Mouse (Mus musculus) MEL (cell line): ENCODE measurements around the gene Bicdl1. TPM values are rescaled to one million over a fixed set of nuclear protein-coding genes. Genes with fewer than 3 reads are reported as not detected.
A peak's percentile ranks its signal among the peaks of the same experiment; 100 is the strongest.

Experiments used
- DNase-seq: peaks from one replicate; pipeline ENCODE4 v3.0.0; 2011; ENCODE audit warnings: low read depth, low spot score
- H3K27ac ChIP-seq: 2 replicates; pipeline ENCODE4 v1.5.1; 2012; ENCODE audit warnings: low read depth, mild to moderate bottlenecking, control low read depth, low read length, moderate library complexity; ENCODE audit not compliant: control insufficient read depth
- H3K27me3 ChIP-seq, 2 experiments: fragments of 150-350 bp in 1 of 2; sonication (generic) in 1 of 2; 2 replicates each; pipeline ENCODE4 v1.6.1; 2012; ENCODE audit warnings: low read length in 2 of 2, mild to moderate bottlenecking in 2 of 2, improper control_type of control experiment in 1 of 2, moderate library complexity in 1 of 2; ENCODE audit not compliant: insufficient read depth in 2 of 2, control insufficient read depth in 1 of 2
- H3K36me3 ChIP-seq, 2 experiments: 2 replicates each; pipeline ENCODE4 v1.6.1; 2012 to 2014; ENCODE audit warnings: low read length in 2 of 2, improper control_type of control experiment in 1 of 2, inconsistent platforms in 1 of 2, mild to moderate bottlenecking in 1 of 2; ENCODE audit not compliant: insufficient read depth in 2 of 2, control insufficient read depth in 1 of 2
- H3K4me1 ChIP-seq, 2 experiments: fragments of 150-350 bp in 1 of 2; sonication (generic) in 1 of 2; 2 replicates each; pipeline ENCODE4 v1.6.1; 2012; ENCODE audit warnings: low read length in 2 of 2, improper control_type of control experiment in 1 of 2, mild to moderate bottlenecking in 1 of 2; ENCODE audit not compliant: insufficient read depth in 2 of 2, control insufficient read depth in 1 of 2
- H3K4me3 ChIP-seq, 2 experiments: fragments of 150-350 bp in 1 of 2; sonication (generic) in 1 of 2; 2 replicates each; pipeline ENCODE4 v1.5.1; 2012; ENCODE audit warnings: low read depth in 2 of 2, low read length in 2 of 2, mild to moderate bottlenecking in 2 of 2, moderate library complexity in 2 of 2, control low read depth in 1 of 2, improper control_type of control experiment in 1 of 2; ENCODE audit not compliant: control insufficient read depth in 1 of 2, insufficient read depth in 1 of 2
- H3K79me2 ChIP-seq: 2 replicates; pipeline ENCODE4 v1.6.1; 2012; ENCODE audit warnings: mild to moderate bottlenecking, low read length, moderate library complexity; ENCODE audit not compliant: control insufficient read depth, poor library complexity, insufficient read depth
- H3K9ac ChIP-seq: 2 replicates; pipeline ENCODE4 v1.6.1; 2012; ENCODE audit warnings: low read depth, mild to moderate bottlenecking, control low read depth, low read length, moderate library complexity; ENCODE audit not compliant: control insufficient read depth, poor library complexity, severe bottlenecking
- H3K9me3 ChIP-seq: fragments of 150-350 bp; sonication (generic); replicated peaks from 2 replicates; pipeline ENCODE4 v1.6.1; 2012; ENCODE audit warnings: mild to moderate bottlenecking, low read length, improper control_type of control experiment, moderate library complexity; ENCODE audit not compliant: insufficient read depth
- BHLHE40 ChIP-seq: IDR thresholded peaks from 2 replicates; pipeline ENCODE4 v1.6.1; 2012; ENCODE audit warnings: low read depth, mild to moderate bottlenecking, inconsistent platforms, low read length, improper control_type of control experiment, borderline replicate concordance
- CHD2 ChIP-seq: IDR thresholded peaks from 2 replicates; pipeline ENCODE4 v1.6.1; 2011; ENCODE audit warnings: low read length, improper control_type of control experiment
- E2F4 ChIP-seq: IDR thresholded peaks from 2 replicates; pipeline ENCODE4 v1.6.1; 2011; ENCODE audit warnings: low read depth, low read length, improper control_type of control experiment, borderline replicate concordance
- EP300 ChIP-seq, 2 experiments: IDR thresholded peaks; 2 replicates each; pipeline ENCODE4 v1.6.1; 2011; ENCODE audit warnings: improper control_type of control experiment in 2 of 2, low read length in 2 of 2, low read depth in 1 of 2, mild to moderate bottlenecking in 1 of 2
- HCFC1 ChIP-seq: IDR thresholded peaks from 2 replicates; pipeline ENCODE4 v1.6.1; 2012; ENCODE audit warnings: low read depth, mild to moderate bottlenecking, inconsistent platforms, low read length, improper control_type of control experiment, moderate library complexity
- JUND ChIP-seq: IDR thresholded peaks from 2 replicates; pipeline ENCODE4 v1.6.1; 2011; ENCODE audit warnings: low read depth, mild to moderate bottlenecking, improper control_type of control experiment, low read length
- KAT2A ChIP-seq: conservative IDR thresholded peaks from 2 replicates; pipeline ENCODE4 v1.6.1; 2012; ENCODE audit warnings: low read depth, low read length, improper control_type of control experiment, inconsistent platforms
- MXI1 ChIP-seq: IDR thresholded peaks from 2 replicates; pipeline ENCODE4 v1.6.1; 2011; ENCODE audit warnings: mild to moderate bottlenecking, low read depth, low read length, improper control_type of control experiment
- MYB ChIP-seq: IDR thresholded peaks from 2 replicates; pipeline ENCODE4 v1.6.1; 2011; ENCODE audit warnings: mild to moderate bottlenecking, low read depth, low read length, improper control_type of control experiment
- MYC ChIP-seq: IDR thresholded peaks from 2 replicates; pipeline ENCODE4 v1.6.1; 2011; ENCODE audit warnings: low read depth, mild to moderate bottlenecking, low read length, improper control_type of control experiment, moderate library complexity
- POLR2A ChIP-seq, 2 experiments: IDR thresholded peaks; 2 replicates each; pipeline ENCODE4 v1.6.1; 2011 to 2012; ENCODE audit warnings: low read length in 2 of 2, mild to moderate bottlenecking in 2 of 2, control low read depth in 1 of 2, improper control_type of control experiment in 1 of 2, low read depth in 1 of 2, moderate library complexity in 1 of 2; ENCODE audit not compliant: control insufficient read depth in 1 of 2, insufficient read depth in 1 of 2, poor library complexity in 1 of 2
- SIN3A ChIP-seq: IDR thresholded peaks from 2 replicates; pipeline ENCODE4 v1.6.1; 2012; ENCODE audit warnings: low read length, improper control_type of control experiment, inconsistent platforms
- SMC3 ChIP-seq: IDR thresholded peaks from 2 replicates; pipeline ENCODE4 v1.6.1; 2011; ENCODE audit warnings: low read depth, low read length, improper control_type of control experiment
- TAL1 ChIP-seq: IDR thresholded peaks from 2 replicates; pipeline ENCODE4 v1.6.1; 2012; ENCODE audit warnings: mild to moderate bottlenecking, inconsistent platforms, low read length, moderate library complexity, mixed read lengths
- TBP ChIP-seq: IDR thresholded peaks from 2 replicates; pipeline ENCODE4 v1.8.0; 2011; ENCODE audit warnings: low read depth, low read length, improper control_type of control experiment
- UBTF ChIP-seq: IDR thresholded peaks from 2 replicates; pipeline ENCODE4 v1.6.1; 2012; ENCODE audit warnings: low read depth, mild to moderate bottlenecking, inconsistent platforms, low read length, improper control_type of control experiment, moderate library complexity, borderline replicate concordance; ENCODE audit not compliant: insufficient read depth
- USF1 ChIP-seq: IDR thresholded peaks from 2 replicates; pipeline ENCODE4 v1.6.1; 2014; ENCODE audit warnings: low read depth, mild to moderate bottlenecking, inconsistent platforms, low read length, improper control_type of control experiment, moderate library complexity
- USF2 ChIP-seq, 2 experiments: IDR thresholded peaks; 2 replicates each; pipeline ENCODE4 v1.6.1; 2011 to 2012; ENCODE audit warnings: improper control_type of control experiment in 2 of 2, low read length in 2 of 2, borderline replicate concordance in 1 of 2, inconsistent platforms in 1 of 2, low read depth in 1 of 2, mild to moderate bottlenecking in 1 of 2; ENCODE audit not compliant: insufficient read depth in 1 of 2
- polyA plus RNA-seq, 2 experiments: library from polyadenylated mRNA; stranded (reverse) in 1 of 2; unstranded in 1 of 2; fragments of >175 nt in 1 of 2; fragments of >200 nt in 1 of 2; gene quantifications; 2 replicates each; pipeline versions ENCODE4 v1.2.1 to v1.2.4; 2012; ENCODE audit warnings: low replicate concordance in 2 of 2, low read depth in 1 of 2; ENCODE audit not compliant: insufficient read length in 2 of 2, insufficient read depth in 1 of 2, missing spikeins in 1 of 2
- total RNA-seq: library from RNA; depleted of rRNA; stranded (reverse); fragments of 300-350 nt; gene quantifications from 2 replicates; pipeline ENCODE4 v1.2.3, GENCODE M21; 2012

Gene Bicdl1
- total and polyA plus RNA-seq, 3 experiments = 3.5 to 13.4 TPM; not detected in 1

GRCm38 (mm10) chr5:115634046-115634445 is 97.4 kb downstream of the Bicdl1 start (continued):
- TF ChIP-seq EP300 (IDR thresholded peaks at IDR 0.05; ENCODE audit: low read depth in 1 of 2, low read length in 2 of 2) = peak; percentile 48 to 65; a peak in 3 of 4 replicates

GRCm38 (mm10) chr5:115633060-115633459 is 98.4 kb downstream of the Bicdl1 start:
- Histone ChIP-seq H3K9ac (peak overlapping the region; percentile 67), H3K9me3 (no peaks in the 10 kb centered on the region), H3K4me3 (peak overlapping the region; percentile 61 to 100), H3K27me3 (no peaks in the 10 kb centered on the region), H3K4me1 (peaks cover 2 to 45% of the 10 kb centered on the region in 2 experiments), H3K27ac (no peak overlapping the region), H3K79me2 (peaks cover 61% of the 10 kb centered on the region), H3K36me3 (peaks cover 0 to 27% of the 10 kb centered on the region in 2 experiments; a peak in 2 of 4 replicates)
- TF ChIP-seq USF1 (peak; percentile 76), MXI1 (no peak)
- no peak for DNase-seq

- Histone ChIP-seq H3K36me3 (peaks cover 0 to 27% of the 10 kb centered on the region in 2 experiments; a peak in 2 of 4 replicates), H3K9ac (peak overlapping the region; percentile 67), H3K9me3 (no peaks in the 10 kb centered on the region), H3K4me1 (peaks cover 2 to 45% of the 10 kb centered on the region in 2 experiments), H3K4me3 (peak overlapping the region; percentile 61 to 100), H3K27me3 (no peaks in the 10 kb centered on the region), H3K27ac (peak overlapping the region; percentile 3; the same call in 1 of the 2 replicates), H3K79me2 (peaks cover 57% of the 10 kb centered on the region)
- DNase-seq = peak; percentile 75
- TF ChIP-seq USF1 = 0 out of 2 replicates have a peak, but pooled peaks have one; percentile 3
- no peak for TF ChIP-seq USF2 (IDR thresholded peaks at IDR 0.05; ENCODE audit: borderline replicate concordance in 1 of 2, insufficient read depth in 1 of 2, low read depth in 1 of 2, low read length in 2 of 2)
- TF ChIP-seq MYC = no peak
- TF ChIP-seq UBTF = no peak
- TF ChIP-seq CHD2 = peak; percentile 27; the same call in 1 of the 2 replicates
- peak; percentile 44; the same call in 1 of the 2 replicates for TF ChIP-seq BHLHE40
- 0 out of 2 replicates have a peak, but pooled peaks have one; percentile 10 for TF ChIP-seq TBP
- TF ChIP-seq SMC3 = no peak
- no peak for TF ChIP-seq E2F4
- TF ChIP-seq SIN3A = no peak; the same call in 1 of the 2 replicates
- TF ChIP-seq HCFC1 = no peak; the same call in 1 of the 2 replicates
- TF ChIP-seq POLR2A (IDR thresholded peaks at IDR 0.05; ENCODE audit: control insufficient read depth in 1 of 2, insufficient read depth in 1 of 2, low read depth in 1 of 2, low read length in 2 of 2, poor library complexity in 1 of 2) = 0 out of 4 replicates have a peak, but pooled peaks of 1 of the 2 experiments have one; percentile 6
- TF ChIP-seq TAL1 = no peak
- no peak for TF ChIP-seq MYB
- no peak for TF ChIP-seq KAT2A
- no peak for TF ChIP-seq JUND
- TF ChIP-seq MXI1 = peak; percentile 58
These were observed 99.1 kb downstream of the Bicdl1 start for GRCm38 (mm10) chr5:115632358-115632714.
